Mouse (Mus musculus): ENCODE data around the gene Tnip3.

The Tnip3 gene

GRCm38 (mm10) chr6:65585333-65586053, 60.4 kb downstream of the Tnip3 start:
- DNase-seq = no peak

- no peak for DNase-seq
Measured at GRCm38 (mm10) chr6:65588847-65589246, 63.7 kb downstream of the Tnip3 start.

GRCm38 (mm10) chr6:65590018-65590417, 64.9 kb downstream of the Tnip3 start:
- DNase-seq = no peak

GRCm38 (mm10) chr6:65594171-65594570, 69.1 kb downstream of the Tnip3 start:
- DNase-seq = no peak

- no peak for DNase-seq
Measured at GRCm38 (mm10) chr6:65595371-65595770, 70.3 kb downstream of the Tnip3 start.

GRCm38 (mm10) chr6:65597056-65597818, 72.1 kb downstream of the Tnip3 start:
- DNase-seq = no peak

GRCm38 (mm10) chr6:65598522-65598921, 73.4 kb downstream of the Tnip3 start:
- DNase-seq = no peak

- DNase-seq = no peak
Measured at GRCm38 (mm10) chr6:65599865-65600739, 75.0 kb downstream of the Tnip3 start.

GRCm38 (mm10) chr6:65600887-65601286, 75.8 kb downstream of the Tnip3 start:
- DNase-seq = no peak

GRCm38 (mm10) chr6:65605778-65606177, 80.7 kb downstream of the Tnip3 start:
- no peak for DNase-seq

- no peak for DNase-seq
Measured at GRCm38 (mm10) chr6:65606946-65607345, 81.8 kb downstream of the Tnip3 start.

GRCm38 (mm10) chr6:65611834-65612233, 86.7 kb downstream of the Tnip3 start:
- no peak for DNase-seq

- DNase-seq = no peak
Measured at GRCm38 (mm10) chr6:65613924-65614585, 88.9 kb downstream of the Tnip3 start.

- DNase-seq = no peak
Measured at GRCm38 (mm10) chr6:65615641-65616040, 90.5 kb downstream of the Tnip3 start.

- DNase-seq = no peak
Measured at GRCm38 (mm10) chr6:65621260-65621659, 96.1 kb downstream of the Tnip3 start.

GRCm38 (mm10) chr6:65623016-65623715, 98.1 kb downstream of the Tnip3 start:
- no peak for DNase-seq

- no peak for DNase-seq
Measured at GRCm38 (mm10) chr6:65630578-65630977, 105.5 kb downstream of the Tnip3 start.

GRCm38 (mm10) chr6:65632184-65632583, 107.1 kb downstream of the Tnip3 start:
- no peak for DNase-seq

- no peak for DNase-seq
Measured at GRCm38 (mm10) chr6:65642431-65642830, 117.3 kb downstream of the Tnip3 start.

GRCm38 (mm10) chr6:65644110-65644509, 119.0 kb downstream of the Tnip3 start:
- DNase-seq = no peak

GRCm38 (mm10) chr6:65646408-65646807, 121.3 kb downstream of the Tnip3 start:
- no peak for DNase-seq

- DNase-seq = no peak
Measured at GRCm38 (mm10) chr6:65647731-65648130, 122.6 kb downstream of the Tnip3 start.

Data from cerebellum, adult 18-20 months (tissue).